Mouse (Mus musculus) spleen, adult 2 months (tissue): ENCODE measurements at regions not wholly inside any gene's neighbourhood (a gene's known extent, or its start where the extent isn't known, plus 50 kb on each side); places are given as distances from the start of the nearest gene placed in this dataset.

Experiments
- CTCF ChIP-seq: fragments of 200-500 bp; IDR thresholded peaks from 2 replicates; pipeline ENCODE4 v1.5.1; 2011; ENCODE audit warnings: mild to moderate bottlenecking, inconsistent platforms; ENCODE audit not compliant: insufficient read depth, insufficient read length, insufficient replicate concordance; ENCODE audit errors: extremely low read depth
- POLR2A ChIP-seq: fragments of 200-500 bp; IDR thresholded peaks from 2 replicates; pipeline ENCODE4 v1.6.1; 2011; ENCODE audit warnings: low read depth, low read length, inconsistent platforms

DNA sequence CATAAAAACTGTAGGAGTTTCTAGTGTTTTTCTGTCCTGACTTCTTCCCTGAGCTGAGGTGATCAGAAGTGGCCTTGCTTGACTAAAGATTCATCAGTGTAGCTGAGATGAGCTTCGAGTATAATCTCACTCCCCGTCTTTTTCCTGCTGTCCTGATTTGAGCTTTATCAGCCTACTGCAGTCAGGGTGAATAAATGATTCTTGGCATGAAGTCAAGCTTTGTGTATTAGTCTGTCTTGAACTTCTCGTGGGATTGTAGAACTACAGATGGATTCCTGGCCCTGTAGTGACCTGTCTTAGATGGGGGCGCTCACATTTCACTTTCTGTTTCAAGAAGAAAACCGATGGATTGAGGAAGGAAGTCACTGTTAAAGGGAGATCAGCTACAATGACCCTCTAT lies 405.7 kb upstream of the Arglu1 start:
- TF ChIP-seq POLR2A = no peak
- TF ChIP-seq CTCF = no peak
